Comparison of ENCODE assay signal across 10 mouse cellular contexts in genomic region chr1:64295512-64295945, GRCm38 (mm10).
DNase-seq lines count a peak whose midpoint lies in the region; ATAC-seq lines count a peak whose summit lies in the region.
"Had no signal": no experiment of that assay in that cellular context is flagged by ENCODE, and none has a peak within 500 bp of the region (broad histone marks: within the 10 kb centered on the region; RNA-seq: fewer than 3 reads in every experiment).

No protein-coding gene starts in this region.

- 30% methylated on average over 6 of the region's 6 CpGs for WGBS in intestine, embryonic 16.5 days
- WGBS in neural tube, embryonic 15.5 days, result 14% methylated on average over 6 of the region's 6 CpGs

- no peaks in the 10 kb centered on the region for H3K36me3 ChIP-seq in intestine, embryonic 16.5 days (ENCODE audit: control insufficient read depth, insufficient read depth, low read length)
- H3K36me3 ChIP-seq in neural tube, embryonic 15.5 days, result no peaks in the 10 kb centered on the region
- H3K36me3 ChIP-seq: heart, embryonic 15.5 days; limb, embryonic 15.5 days had no signal

- H3K9me3 ChIP-seq in intestine, embryonic 16.5 days (ENCODE audit: control insufficient read depth, low read length), result no peaks in the 10 kb centered on the region
- H3K9me3 ChIP-seq in neural tube, embryonic 15.5 days (replicated peaks), result no peaks in the 10 kb centered on the region
- H3K9me3 ChIP-seq: heart, embryonic 15.5 days; limb, embryonic 15.5 days had no signal

- no peak overlapping the region for H3K4me3 ChIP-seq in intestine, embryonic 16.5 days (ENCODE audit: low read length)
- H3K4me3 ChIP-seq in neural tube, embryonic 15.5 days (replicated peaks), result no peak overlapping the region
- H3K4me3 ChIP-seq: heart, embryonic 15.5 days; limb, embryonic 15.5 days had no signal

- H3K9ac ChIP-seq in intestine, embryonic 16.5 days (ENCODE audit: low read depth, low read length), result no peak overlapping the region; the same call in 1 of the 2 replicates
- no peak overlapping the region for H3K9ac ChIP-seq in neural tube, embryonic 15.5 days (replicated peaks)
- H3K9ac ChIP-seq: heart, embryonic 15.5 days; limb, embryonic 15.5 days had no signal

- peak; percentile 76 for ATAC-seq in intestine, embryonic 16.5 days
- ATAC-seq in neural tube, embryonic 15.5 days (ENCODE audit: low FRiP score), result no peak

- intact Hi-C loops in heart, postnatal 25 days (cut with DNase I), result no loop called here

- H3K4me2 ChIP-seq in intestine, embryonic 16.5 days (ENCODE audit: low read depth, low read length), result peak overlapping the region; percentile 14
- no peak overlapping the region for H3K4me2 ChIP-seq in neural tube, embryonic 15.5 days
- H3K4me2 ChIP-seq: heart, embryonic 15.5 days; limb, embryonic 15.5 days had no signal

- peak; percentile 97 for DNase-seq in heart, adult 11 months
- DNase-seq in heart, postnatal 25 days (ENCODE audit: low spot score), result no peak
- peak; percentile 37 for DNase-seq in right cerebral cortex, postnatal 14 days
- no peak for DNase-seq in right cerebral cortex, adult 2 months (ENCODE audit: low spot score in 2 of 2)
- DNase-seq in embryo, embryonic 11 days, result no peak
- DNase-seq in cerebellum, adult 9-10 months, result no peak

- peak overlapping the region; percentile 17; the same call in 1 of the 2 replicates for H3K27ac ChIP-seq in intestine, embryonic 16.5 days (ENCODE audit: low read length)
- H3K27ac ChIP-seq in neural tube, embryonic 15.5 days (replicated peaks), result peak overlapping the region; percentile 60
- H3K27ac ChIP-seq: heart, embryonic 15.5 days; limb, embryonic 15.5 days had no signal

- peaks cover 4% of the 10 kb centered on the region for H3K4me1 ChIP-seq in intestine, embryonic 16.5 days (ENCODE audit: control insufficient read depth, insufficient read depth, low read length)
- H3K4me1 ChIP-seq in neural tube, embryonic 15.5 days, result peaks cover 9% of the 10 kb centered on the region

- no peaks in the 10 kb centered on the region for H3K27me3 ChIP-seq in intestine, embryonic 16.5 days (replicated peaks; ENCODE audit: control insufficient read depth, insufficient read depth, low read length)
- no peaks in the 10 kb centered on the region for H3K27me3 ChIP-seq in neural tube, embryonic 15.5 days (replicated peaks)
- H3K27me3 ChIP-seq: heart, embryonic 15.5 days; limb, embryonic 15.5 days had no signal

Comparison
In these comparisons a context has a peak if more than half of its experiments do, and no peak if none do; other contexts are left out.
1. DNase-seq: peak in heart, adult 11 months (single experiment) and right cerebral cortex, postnatal 14 days (single experiment); none in heart, postnatal 25 days (single experiment), right cerebral cortex, adult 2 months (0 of 2), embryo, embryonic 11 days (single experiment) and cerebellum, adult 9-10 months (single experiment).